14 mouse cellular contexts compared by ENCODE assay signal in the genomic region with DNA sequence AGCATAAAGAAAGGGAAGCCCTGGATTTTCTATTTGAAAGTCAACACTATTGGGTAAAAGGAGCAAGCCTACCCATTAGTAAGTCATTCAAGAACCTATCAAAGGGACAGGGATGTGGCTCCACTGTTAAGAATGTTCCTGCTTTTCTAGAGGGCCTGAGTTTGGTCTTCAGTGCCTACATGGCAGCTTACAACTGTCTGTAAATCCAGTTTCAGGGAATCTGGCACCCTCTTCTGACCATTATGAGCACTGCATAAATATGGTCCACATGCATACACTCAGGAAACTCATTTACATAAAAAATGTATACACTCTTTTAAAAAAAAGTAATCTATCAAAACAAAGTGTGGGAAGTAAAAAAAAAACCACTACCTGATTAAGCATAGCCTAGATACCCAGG. TPM values are rescaled to one million over a fixed set of nuclear protein-coding genes. Genes with fewer than 3 reads are reported as not detected.
A peak's percentile ranks its signal among the peaks of the same experiment; 100 is the strongest.
DNase-seq lines count a peak whose midpoint lies in the region; ATAC-seq and TF ChIP-seq lines count a peak whose summit lies in the region.
"Had no signal": no experiment of that assay in that cellular context is flagged by ENCODE, and none has a peak within 500 bp of the region (broad histone marks: within the 10 kb centered on the region; RNA-seq: fewer than 3 reads in every experiment).

No protein-coding gene starts in this region.

- no peak overlapping the region for H3K4me3 ChIP-seq in left cerebral cortex, adult 2 months
- no peak overlapping the region for H3K4me3 ChIP-seq in stomach, postnatal 0 days (ENCODE audit: low read depth, low read length)
- H3K4me3 ChIP-seq: heart, embryonic 12.5 days; hindbrain, embryonic 15.5 days; liver, embryonic 15.5 days; neural tube, embryonic 12.5 days had no signal

- peaks cover 2% of the 10 kb centered on the region; the same call in 1 of the 2 replicates for H3K36me3 ChIP-seq in stomach, postnatal 0 days (ENCODE audit: control insufficient read depth, insufficient read depth, low read length)
- H3K36me3 ChIP-seq: liver, embryonic 15.5 days had no signal

- peak; percentile 38 for TF ChIP-seq CTCF in left cerebral cortex, adult 2 months (IDR thresholded peaks at IDR 0.05)
- peak; percentile 52 for TF ChIP-seq CTCF in stomach, postnatal 0 days (IDR thresholded peaks at IDR 0.05; ENCODE audit: low read depth)

- DNase-seq in left cerebral cortex, adult 2 months (ENCODE audit: extremely low spot score in 1 of 2, low spot score in 2 of 2) = no peak
- no peak for DNase-seq in left cerebral cortex, adult 8-10 months (ENCODE audit: low spot score in 2 of 2)
- DNase-seq in thymus, postnatal 25 days = peak; percentile 11
- no peak for DNase-seq in thymus, adult 18-20 months
- peak; percentile 12 for DNase-seq in MEL-GATA-1-ER (ENCODE audit: extremely low read depth, low read depth)
- DNase-seq in stomach, postnatal 0 days (ENCODE audit: low spot score) = no peak
- DNase-seq in right cerebral cortex, postnatal 36 days (ENCODE audit: low spot score in 2 of 2) = no peak
- DNase-seq: adrenal gland, postnatal 14 days; kidney, postnatal 10 days had no signal

- H3K9ac ChIP-seq in stomach, postnatal 0 days (ENCODE audit: low read length) = no peak overlapping the region
- H3K9ac ChIP-seq: heart, embryonic 12.5 days; hindbrain, embryonic 15.5 days; liver, embryonic 15.5 days; neural tube, embryonic 12.5 days had no signal

- H3K27ac ChIP-seq in left cerebral cortex, adult 2 months = no peak overlapping the region
- H3K27ac ChIP-seq in stomach, postnatal 0 days (replicated peaks) = no peak overlapping the region
- H3K27ac ChIP-seq: hindbrain, embryonic 15.5 days; liver, embryonic 15.5 days; neural tube, embryonic 12.5 days had no signal

- no peaks in the 10 kb centered on the region for H3K27me3 ChIP-seq in stomach, postnatal 0 days (ENCODE audit: control insufficient read depth, insufficient read depth, low read length)
- H3K27me3 ChIP-seq: heart, embryonic 12.5 days; hindbrain, embryonic 15.5 days; liver, embryonic 15.5 days; neural tube, embryonic 12.5 days had no signal

- no peaks in the 10 kb centered on the region for H3K4me1 ChIP-seq in stomach, postnatal 0 days (replicated peaks; ENCODE audit: control insufficient read depth, insufficient read depth)
- H3K4me1 ChIP-seq: heart, embryonic 12.5 days; hindbrain, embryonic 15.5 days; liver, embryonic 15.5 days; neural tube, embryonic 12.5 days had no signal

- H3K9me3 ChIP-seq in stomach, postnatal 0 days (ENCODE audit: control insufficient read depth, low read length) = no peaks in the 10 kb centered on the region
- H3K9me3 ChIP-seq: heart, embryonic 12.5 days; hindbrain, embryonic 15.5 days; liver, embryonic 15.5 days; neural tube, embryonic 12.5 days had no signal

- no peak for TF ChIP-seq EP300 in stomach, postnatal 0 days (optimal IDR thresholded peaks at IDR 0.05)

- intact Hi-C loops in left cerebral cortex, adult 2 months (cut with DNase I) = no loop called here

- no peak overlapping the region for H3K4me2 ChIP-seq in stomach, postnatal 0 days (replicated peaks; ENCODE audit: low read depth)
- H3K4me2 ChIP-seq: heart, embryonic 12.5 days; hindbrain, embryonic 15.5 days; liver, embryonic 15.5 days; neural tube, embryonic 12.5 days had no signal

- ATAC-seq in stomach, postnatal 0 days (ENCODE audit: low FRiP score, low TSS enrichment) = no peak

RNA-seq across cellular contexts. Expression of gene Ppip5k1, which starts 16.1 kb away (rescaled TPM):
- total RNA-seq in left cerebral cortex, adult 2 months (2021) = 100 to 1,000 TPM; 134 to 136 TPM
- 100 to 1,000 TPM; 121 to 145 (median 130) TPM for total RNA-seq in left cerebral cortex, adult 8-10 months (2022)
- polyA plus RNA-seq in stomach, postnatal 0 days (2015; fragmentation: Nextera tagmentation; extraction: Ambion mirVana) = 13.9 and 14.1 TPM in 2 replicates

RNA-seq across cellular contexts. Expression of gene Ckmt1, which starts 18.5 kb away (rescaled TPM):
- total RNA-seq in left cerebral cortex, adult 2 months (2021) = 100 to 1,000 TPM; 339 to 354 TPM
- 100 to 1,000 TPM; 418 to 426 (median 425) TPM for total RNA-seq in left cerebral cortex, adult 8-10 months (2022)
- 625 and 652 TPM in 2 replicates for polyA plus RNA-seq in stomach, postnatal 0 days (2015; fragmentation: Nextera tagmentation; extraction: Ambion mirVana)

RNA-seq across cellular contexts. Expression of gene Strc, which starts 47.9 kb away (rescaled TPM):
- total RNA-seq in left cerebral cortex, adult 2 months (2021) = under 1 TPM; 0.11 to 0.12 TPM
- total RNA-seq in left cerebral cortex, adult 8-10 months (2022) = under 1 TPM; 0.09 to 0.91 (median 0.32) TPM
- polyA plus RNA-seq in stomach, postnatal 0 days (2015; fragmentation: Nextera tagmentation; extraction: Ambion mirVana) = 0.01 and 0.04 TPM in 2 replicates
- total RNA-seq: adrenal gland, postnatal 14 days had no signal
- polyA plus RNA-seq: heart, embryonic 12.5 days; liver, embryonic 15.5 days; neural tube, embryonic 12.5 days; stomach, embryonic 14.5 days had no signal

RNA-seq across cellular contexts. Expression of gene Map1a, which starts 49.7 kb away (rescaled TPM):
- total RNA-seq in left cerebral cortex, adult 2 months (2021) = 100 to 1,000 TPM; 610 to 673 TPM
- total RNA-seq in left cerebral cortex, adult 8-10 months (2022) = 100 to 1,000 TPM; 617 to 748 (median 671) TPM
- polyA plus RNA-seq in stomach, postnatal 0 days (2015; fragmentation: Nextera tagmentation; extraction: Ambion mirVana) = 1.3 and 2.1 TPM in 2 replicates

Comparison
In these comparisons a context has a peak if more than half of its experiments do, and no peak if none do; other contexts are left out.
1. DNase-seq: peak in thymus, postnatal 25 days (single experiment) and MEL-GATA-1-ER (single experiment); none in left cerebral cortex, adult 2 months (0 of 2), left cerebral cortex, adult 8-10 months (0 of 2), thymus, adult 18-20 months (0 of 2), stomach, postnatal 0 days (single experiment) and right cerebral cortex, postnatal 36 days (0 of 2).